Mouse (Mus musculus) embryo, embryonic 10 days (tissue): Measurements from ENCODE around the gene Psip1.
A peak's percentile ranks its signal among the peaks of the same experiment; 100 is the strongest.

Source experiments
- DNase-seq: peaks from one replicate; pipeline ENCODE4 v3.0.0-alpha.2; 2015; ENCODE audit warnings: low spot score

The Psip1 gene

DNA sequence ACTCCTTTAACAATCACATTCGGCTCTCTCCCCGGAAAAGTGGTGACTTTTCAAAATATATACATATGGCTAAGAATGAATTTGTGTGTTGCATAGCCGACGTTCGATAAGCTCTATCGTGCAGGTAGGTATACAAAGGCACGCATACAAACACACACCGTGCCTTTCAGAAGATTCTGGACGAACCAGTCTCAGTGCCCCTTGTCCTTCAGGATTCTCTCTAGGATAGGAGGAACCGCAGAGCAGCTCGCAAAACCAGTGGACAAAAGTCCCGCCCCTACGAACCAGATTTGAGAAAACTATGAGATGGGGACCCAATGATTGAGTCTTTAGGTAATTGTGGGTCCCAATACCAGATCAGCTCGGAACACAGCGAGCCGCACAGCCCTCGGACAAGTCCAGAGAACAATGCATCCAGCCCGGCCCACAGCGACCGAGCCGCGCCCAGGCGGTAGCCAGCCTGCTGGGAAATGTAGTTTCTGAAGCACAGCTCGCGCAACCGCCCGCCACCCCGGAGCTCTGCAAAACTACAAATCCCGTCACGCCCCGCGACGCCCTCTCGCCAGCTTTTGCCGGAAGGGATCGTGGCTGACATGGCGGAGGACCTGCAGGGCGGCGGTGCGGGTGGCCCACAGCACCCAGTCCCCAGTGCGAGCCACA is 69.0 kb downstream of the Psip1 start, which contains the start of gene Snapc3:
Gene Snapc3, plus strand, starts transcription at position 565 of the 660 bp plus-strand sequence.
- DNase-seq: peak; percentile 98

DNA sequence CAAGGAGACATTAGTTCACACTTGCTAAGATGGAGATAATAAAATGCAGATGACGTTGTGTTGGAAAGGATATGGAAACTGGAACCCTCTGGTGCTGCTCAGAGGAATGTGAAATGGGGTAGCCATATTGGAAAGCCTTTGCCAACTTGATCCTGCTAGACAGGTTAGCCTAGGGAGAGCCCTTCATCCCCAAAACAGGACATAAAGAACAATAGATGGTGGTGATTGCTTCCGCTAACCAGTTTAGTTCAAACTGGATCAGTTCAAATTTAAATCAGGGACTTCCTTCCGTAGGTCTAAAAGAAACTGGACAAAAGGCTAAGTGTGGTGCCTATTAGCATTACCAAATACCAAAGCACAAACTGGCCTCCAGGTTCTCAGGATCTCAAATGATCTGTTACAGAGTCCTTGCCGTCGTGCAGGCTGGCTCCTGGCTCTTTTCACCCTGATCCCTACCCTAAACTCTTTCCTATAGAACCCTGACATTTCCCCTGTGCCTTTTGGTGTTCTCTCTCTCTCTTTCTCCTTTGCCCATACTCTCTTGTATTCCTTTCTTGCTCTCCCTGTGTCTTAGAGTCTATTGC is 71.9 kb downstream of the Psip1 start:
- no peak for DNase-seq

DNA sequence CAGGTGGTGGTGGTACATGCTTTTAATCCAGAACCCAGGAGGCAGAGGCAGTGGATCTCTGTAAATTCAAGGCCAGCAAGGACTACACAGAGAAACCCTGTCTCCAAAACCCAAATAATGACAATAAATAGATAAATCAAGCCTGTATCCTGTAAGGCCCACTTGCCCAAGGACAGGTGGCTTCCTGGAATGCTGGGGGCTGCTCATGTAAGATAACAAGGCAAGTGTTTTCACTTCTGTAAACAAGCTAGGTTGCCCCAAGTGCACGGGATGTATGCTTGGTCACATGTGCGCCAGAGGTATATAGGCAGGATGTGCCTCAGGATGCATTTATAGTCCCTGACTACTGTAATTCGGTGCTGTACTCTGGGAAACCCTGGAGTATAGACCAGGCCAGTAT is 74.2 kb downstream of the Psip1 start:
- DNase-seq: no peak

DNA sequence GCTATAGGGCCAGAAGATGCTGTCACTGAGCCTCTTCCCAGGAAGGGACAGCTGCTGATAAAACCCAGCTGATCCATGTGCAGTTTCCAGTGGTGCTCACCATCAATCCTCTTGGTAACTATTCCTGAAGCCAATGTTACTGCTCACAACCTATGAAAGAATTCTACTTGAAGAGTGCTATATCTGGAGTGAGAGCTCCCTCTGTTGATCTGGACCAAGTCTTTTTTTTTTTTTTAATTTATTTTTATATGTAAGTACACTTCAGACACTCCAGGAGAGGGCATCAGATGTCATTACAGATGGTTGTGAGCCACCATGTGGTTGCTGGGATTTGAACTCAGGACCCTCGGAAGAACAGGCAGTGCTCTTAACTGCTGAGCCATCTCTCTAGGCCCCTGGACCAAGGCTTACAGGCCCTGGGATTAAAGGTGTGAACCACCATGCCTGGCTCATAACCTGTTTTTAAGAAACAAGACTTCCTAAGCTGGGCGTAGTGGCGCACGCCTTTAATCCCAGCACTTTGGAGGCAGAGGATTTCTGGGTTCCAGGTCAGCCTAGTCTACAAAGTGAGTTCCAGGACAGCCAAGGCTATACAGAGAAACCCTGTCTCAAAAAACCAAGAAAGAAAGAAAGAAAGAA is 76.3 kb downstream of the Psip1 start:
- no peak for DNase-seq

DNA sequence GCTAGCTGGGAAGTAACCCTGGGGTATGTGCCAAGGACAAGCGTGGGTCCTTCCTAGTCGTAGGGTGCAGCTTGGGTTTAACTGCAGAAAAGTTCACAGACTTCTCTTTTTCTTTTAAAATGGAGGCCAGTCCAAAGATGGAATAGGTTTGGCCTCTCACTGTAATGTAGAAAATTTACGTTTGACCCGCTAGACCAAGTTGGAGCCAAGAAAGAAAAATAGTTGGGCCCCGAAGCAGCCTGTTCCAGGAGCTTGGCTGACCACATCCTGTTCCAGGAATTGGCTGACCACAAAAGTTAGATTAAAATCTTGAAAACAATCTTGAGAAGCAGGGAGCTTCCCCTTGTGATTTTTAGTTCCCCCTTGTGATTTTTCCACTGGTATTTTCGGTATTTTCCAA is 78.6 kb downstream of the Psip1 start:
- DNase-seq: no peak
